Mouse (Mus musculus) E14TG2a.4 (cell line): ENCODE data around the gene Senp6.

ENCODE experiments used
- CTCF ChIP-seq: conservative IDR thresholded peaks from 2 replicates; pipeline ENCODE4 v1.5.1; 2014; ENCODE audit warnings: low read length
- NANOG ChIP-seq: IDR thresholded peaks from 2 replicates; pipeline ENCODE4 v1.6.1; 2014; ENCODE audit warnings: borderline replicate concordance, low read length, mixed read lengths
- POU5F1 ChIP-seq: IDR thresholded peaks from 2 replicates; pipeline ENCODE4 v1.6.1; 2014; ENCODE audit warnings: low read length, borderline replicate concordance

DNA sequence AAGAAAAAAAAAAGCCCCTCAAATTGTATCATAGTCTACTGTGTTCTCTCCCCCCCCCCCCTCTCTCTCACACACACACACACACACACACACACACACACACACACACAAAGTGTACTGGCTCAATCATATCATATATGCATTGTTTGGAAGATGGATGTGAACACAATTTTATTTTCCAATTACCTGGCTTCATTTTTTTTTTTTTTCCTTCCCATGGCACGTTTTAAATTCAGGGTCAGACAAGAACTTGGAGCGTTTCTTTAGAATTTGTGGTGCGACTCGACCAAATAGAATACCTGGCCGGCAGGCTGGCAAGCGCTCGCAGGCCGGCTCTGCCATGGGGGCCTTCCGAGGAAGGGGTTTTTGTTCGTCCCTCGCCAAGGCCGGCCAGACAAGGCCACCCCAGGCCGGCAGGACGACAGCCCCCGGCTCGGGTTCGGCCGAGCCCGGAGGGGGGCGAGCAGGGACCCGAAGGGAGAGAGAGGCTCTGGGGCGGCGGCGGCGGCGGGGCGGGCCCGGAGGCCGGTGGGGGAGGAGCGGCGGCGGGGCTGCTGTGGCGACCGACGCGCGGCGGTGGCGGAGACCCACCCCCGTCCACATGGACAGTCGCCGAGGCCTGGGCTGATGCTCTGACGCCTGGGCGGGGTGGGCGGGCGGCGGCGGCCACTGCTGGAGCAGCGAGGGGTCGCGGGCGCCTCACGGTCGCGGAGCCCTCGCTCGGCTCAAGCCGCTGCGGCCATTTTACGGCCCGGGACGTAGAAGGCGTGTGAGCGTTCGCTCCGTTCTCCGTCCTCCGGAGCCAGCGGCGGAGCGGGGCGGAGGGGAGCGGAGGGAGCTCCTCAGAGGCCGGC is at the start of gene Senp6:
- no peak for TF ChIP-seq CTCF
- TF ChIP-seq POU5F1 = no peak
- no peak for TF ChIP-seq NANOG
